Mouse (Mus musculus) embryonic fibroblast, embryonic 13.5 days (primary cell): Measurements from ENCODE around the gene Nexn.

Experiments
- CTCF ChIP-seq: IDR thresholded peaks from 2 replicates; pipeline ENCODE4 v1.5.1; 2011; ENCODE audit warnings: mild to moderate bottlenecking, control low read depth, low read length, moderate library complexity, borderline replicate concordance; ENCODE audit not compliant: insufficient read depth
- POLR2A ChIP-seq: IDR thresholded peaks from 2 replicates; pipeline ENCODE4 v1.6.1; 2011; ENCODE audit warnings: low read depth, mild to moderate bottlenecking, control low read depth, low read length, moderate library complexity

GRCm38 (mm10) chr3:152207156-152207555 lies 59.0 kb downstream of the Nexn start:
- TF ChIP-seq CTCF (no peak), POLR2A (no peak)
